Mouse (Mus musculus): Measurements from ENCODE around the gene Stra6l. TPM values are rescaled to one million over a fixed set of nuclear protein-coding genes. Genes with fewer than 3 reads are reported as not detected.

The Stra6l gene
- 0.26 TPM for total RNA-seq (2023)

GRCm38 (mm10) chr4:45848109-45848824 is at the start of gene Stra6l:
Stra6l (plus strand) TSS chr4:45848664.

DNA sequence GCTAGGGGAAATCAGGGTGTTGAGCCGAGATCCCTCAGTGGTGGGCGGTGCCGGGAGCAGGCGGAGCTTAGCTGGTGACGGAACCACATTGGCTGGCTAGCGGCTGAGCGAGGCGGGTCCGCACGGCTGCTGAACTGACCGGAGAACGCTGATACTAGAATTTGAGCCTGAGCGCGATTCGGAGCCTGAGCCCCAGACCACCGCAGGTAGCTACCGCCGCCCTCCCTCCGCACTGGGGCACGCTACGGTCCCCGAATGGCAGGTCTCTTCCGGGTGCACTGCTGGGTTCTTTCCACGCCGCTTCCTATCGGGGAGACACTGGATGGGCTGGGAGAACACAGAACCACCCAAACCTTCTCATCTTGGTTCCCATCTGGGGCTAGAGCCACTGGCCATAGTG is 49.5 kb upstream of the Stra6l start, which contains the start of gene Aldh1b1:
Gene Aldh1b1 (plus strand): TSS at position 59 of the 400 bp plus-strand sequence.

GRCm38 (mm10) chr4:45826275-45827040 is 22.0 kb upstream of the Stra6l start, which contains the start of gene Igfbpl1:
Igfbpl1 (minus strand) TSS chr4:45826923.

GRCm38 (mm10) chr4:45890066-45890761 is 41.8 kb downstream of the Stra6l start, which contains the start of gene Ccdc180:
Ccdc180 (plus strand) TSS chr4:45890303.

Other genes starting within 250 kb of the Stra6l start
- gene Aldh1b1, start 49.6 kb upstream of the Stra6l start, total RNA-seq (2023) = 4.0 TPM
- gene Igfbpl1, start 21.7 kb upstream of the Stra6l start, total RNA-seq (2023) = not detected
- gene Ccdc180, start 41.6 kb downstream of the Stra6l start, total RNA-seq (2023) = not detected
- gene Tdrd7, start 116.7 kb downstream of the Stra6l start, total RNA-seq (2023) = 4.4 TPM
- 0.47 TPM for gene Tmod1, start 190.3 kb downstream of the Stra6l start, total RNA-seq (2023)

Data from CD4-positive naive resting alpha-beta T cell, adult 76 days (primary cell).